Mouse (Mus musculus): ENCODE measurements around the gene Myh13. TPM values are rescaled to one million over a fixed set of nuclear protein-coding genes. Genes with fewer than 3 reads are reported as not detected.

Myh13 gene
- polyA plus RNA-seq, 1 experiment = 0.04 TPM

DNA sequence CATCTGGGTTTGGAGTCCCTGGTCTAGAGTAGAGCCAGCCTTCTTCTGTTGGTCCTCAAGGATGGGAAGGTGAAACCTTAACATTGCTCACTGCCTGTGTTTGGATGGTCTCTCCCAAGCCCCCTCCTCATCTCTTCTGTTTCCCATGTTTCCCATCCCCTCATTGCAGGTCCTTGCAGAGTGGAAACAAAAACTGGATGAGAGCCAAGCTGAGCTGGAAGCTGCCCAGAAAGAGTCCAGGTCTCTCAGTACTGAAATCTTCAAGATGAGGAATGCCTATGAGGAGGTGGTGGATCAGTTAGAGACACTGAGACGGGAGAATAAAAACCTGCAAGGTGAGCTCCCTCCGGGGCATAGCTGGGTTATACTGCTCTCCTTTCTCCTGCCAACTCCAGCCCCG is 40.8 kb downstream of the Myh13 start:
- DNase-seq (ENCODE audit: low read depth) = no peak
- TF ChIP-seq CTCF (IDR thresholded peaks at IDR 0.05; ENCODE audit: borderline replicate concordance, extremely low read depth, insufficient read depth, insufficient read length) (no peak), POLR2A (IDR thresholded peaks at IDR 0.05; ENCODE audit: borderline replicate concordance, extremely low read depth, insufficient read depth, insufficient read length, poor library complexity, severe bottlenecking) (no peak)

DNA sequence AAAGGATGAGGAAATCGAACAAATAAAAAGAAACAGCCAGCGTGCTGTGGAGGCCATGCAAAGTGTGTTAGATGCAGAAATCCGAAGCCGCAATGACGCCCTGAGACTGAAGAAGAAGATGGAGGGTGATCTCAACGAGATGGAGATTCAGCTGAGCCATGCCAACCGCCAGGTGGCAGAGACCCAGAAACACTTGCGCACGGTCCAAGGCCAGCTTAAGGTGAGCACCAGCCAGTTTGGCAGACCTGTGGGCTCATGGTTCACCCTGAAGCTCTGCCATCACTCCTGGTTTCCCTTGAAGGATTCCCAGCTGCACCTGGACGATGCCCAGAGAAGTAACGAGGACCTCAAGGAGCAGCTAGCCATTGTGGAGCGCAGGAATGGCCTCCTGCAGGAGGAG is 43.1 kb downstream of the Myh13 start:
- TF ChIP-seq POLR2A (IDR thresholded peaks at IDR 0.05; ENCODE audit: borderline replicate concordance, extremely low read depth, insufficient read depth, insufficient read length, poor library complexity, severe bottlenecking) (no peak), CTCF (IDR thresholded peaks at IDR 0.05; ENCODE audit: borderline replicate concordance, extremely low read depth, insufficient read depth, insufficient read length) (no peak)

DNA sequence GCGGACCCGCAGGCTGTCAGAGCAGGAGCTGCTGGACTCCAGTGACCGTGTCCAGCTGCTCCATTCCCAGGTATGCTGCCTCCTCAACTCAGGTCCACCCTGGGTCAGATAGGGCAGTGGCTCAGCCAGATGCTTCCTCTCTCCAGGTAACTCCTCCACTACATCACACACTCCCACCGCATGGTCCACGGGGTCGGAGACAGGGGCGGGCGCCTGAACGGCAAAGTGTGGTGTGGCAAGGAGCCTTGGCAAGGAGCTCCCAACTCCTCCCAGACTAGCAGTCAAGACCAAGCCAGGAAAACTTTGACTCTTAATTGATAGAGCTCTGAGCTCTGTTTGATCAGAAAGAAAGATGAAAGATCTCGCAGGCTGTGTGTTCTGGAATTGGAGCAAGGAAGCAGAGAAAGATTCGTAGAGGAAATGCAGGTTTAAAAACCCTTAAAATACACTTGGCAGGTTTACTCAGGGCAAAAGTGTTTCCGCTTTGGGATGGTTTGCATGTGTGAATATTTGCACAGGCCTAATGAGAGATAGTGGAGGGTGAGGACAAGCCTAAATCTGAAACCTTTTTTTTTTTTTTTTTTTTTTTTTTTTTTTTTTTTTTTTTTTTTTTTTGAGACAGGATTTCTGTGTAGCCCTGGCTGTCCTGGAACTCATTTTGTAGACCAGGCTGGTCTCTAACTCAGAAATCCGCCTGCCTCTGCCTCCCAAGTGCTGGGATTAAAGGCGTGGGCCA is 43.7 kb downstream of the Myh13 start:
- TF ChIP-seq POLR2A (IDR thresholded peaks at IDR 0.05; ENCODE audit: borderline replicate concordance, extremely low read depth, insufficient read depth, insufficient read length, poor library complexity, severe bottlenecking) (no peak), CTCF (IDR thresholded peaks at IDR 0.05; ENCODE audit: borderline replicate concordance, extremely low read depth, insufficient read depth, insufficient read length) (no peak)

More for the DNA sequence above, 43.1 kb downstream of the Myh13 start:
- no peak for DNase-seq (ENCODE audit: low read depth)

DNA sequence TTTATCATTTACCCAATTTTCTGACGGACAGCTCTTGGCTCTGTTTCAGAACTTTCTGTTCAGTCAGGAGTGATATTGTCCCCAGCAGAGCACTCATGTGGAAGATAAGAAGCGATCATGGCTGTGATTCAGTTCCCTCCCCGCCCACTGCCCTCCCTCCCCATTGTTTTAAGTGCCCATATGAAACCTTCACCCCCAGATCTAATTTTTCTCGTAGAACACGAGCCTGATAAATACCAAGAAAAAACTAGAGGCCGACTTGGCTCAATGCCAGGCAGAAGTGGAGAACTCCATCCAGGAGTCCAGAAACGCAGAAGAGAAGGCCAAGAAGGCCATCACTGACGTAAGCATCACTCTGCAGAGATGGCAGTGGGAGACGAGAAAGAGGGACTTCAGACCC is 45.5 kb downstream of the Myh13 start:
- TF ChIP-seq POLR2A (IDR thresholded peaks at IDR 0.05; ENCODE audit: borderline replicate concordance, extremely low read depth, insufficient read depth, insufficient read length, poor library complexity, severe bottlenecking) (no peak), CTCF (IDR thresholded peaks at IDR 0.05; ENCODE audit: borderline replicate concordance, extremely low read depth, insufficient read depth, insufficient read length) (no peak)
- no peak for DNase-seq (ENCODE audit: low read depth)

More for the DNA sequence above, 43.7 kb downstream of the Myh13 start:
- no peak for DNase-seq (ENCODE audit: low read depth)

DNA sequence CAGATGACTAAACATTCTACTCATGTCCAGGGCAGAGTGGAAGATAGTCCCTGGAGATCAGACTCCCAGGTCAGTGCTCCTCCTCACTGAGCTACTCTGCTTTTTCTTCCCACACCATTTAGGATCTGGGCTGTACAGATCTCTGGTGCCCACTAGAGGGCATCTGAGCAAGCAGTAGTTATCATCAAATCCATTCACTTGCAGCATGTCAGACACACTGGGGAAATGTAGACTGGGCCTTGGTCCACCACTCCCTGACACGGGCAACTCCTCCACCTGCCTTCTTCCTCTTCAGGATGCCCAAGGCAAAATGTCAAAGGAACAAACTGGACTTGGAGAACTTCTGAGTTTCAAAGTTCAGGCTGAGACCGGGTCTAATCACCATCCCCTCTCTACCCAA is 51.9 kb downstream of the Myh13 start:
- TF ChIP-seq CTCF (IDR thresholded peaks at IDR 0.05; ENCODE audit: borderline replicate concordance, extremely low read depth, insufficient read depth, insufficient read length) (peak; percentile 77; the same call in 1 of the 2 replicates), POLR2A (IDR thresholded peaks at IDR 0.05; ENCODE audit: borderline replicate concordance, extremely low read depth, insufficient read depth, insufficient read length, poor library complexity, severe bottlenecking) (no peak)
- DNase-seq (ENCODE audit: low read depth) = peak; percentile 61

DNA sequence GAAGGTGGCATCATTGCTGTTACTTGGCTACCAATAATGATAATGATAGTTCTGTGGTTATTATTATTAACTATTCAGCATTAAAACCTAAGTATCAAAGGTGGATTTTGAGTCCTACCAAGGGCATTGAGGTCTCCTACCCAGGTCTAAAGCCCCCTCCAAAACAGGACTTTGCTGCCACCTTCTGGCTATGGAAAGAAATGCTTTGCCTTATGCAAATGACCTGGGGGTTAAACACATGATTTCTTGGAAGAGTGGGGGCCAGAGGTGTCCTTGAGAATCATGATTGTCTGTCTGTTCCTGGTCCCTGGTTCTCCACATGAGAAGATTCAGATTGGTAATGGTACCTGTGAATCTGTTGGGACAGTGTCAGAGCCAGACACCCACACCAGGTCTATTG is 54.9 kb downstream of the Myh13 start:
- no peak for DNase-seq (ENCODE audit: low read depth)
- TF ChIP-seq CTCF (IDR thresholded peaks at IDR 0.05; ENCODE audit: borderline replicate concordance, extremely low read depth, insufficient read depth, insufficient read length) = peak; percentile 56; the same call in 1 of the 2 replicates
- no peak for TF ChIP-seq POLR2A (IDR thresholded peaks at IDR 0.05; ENCODE audit: borderline replicate concordance, extremely low read depth, insufficient read depth, insufficient read length, poor library complexity, severe bottlenecking)

DNA sequence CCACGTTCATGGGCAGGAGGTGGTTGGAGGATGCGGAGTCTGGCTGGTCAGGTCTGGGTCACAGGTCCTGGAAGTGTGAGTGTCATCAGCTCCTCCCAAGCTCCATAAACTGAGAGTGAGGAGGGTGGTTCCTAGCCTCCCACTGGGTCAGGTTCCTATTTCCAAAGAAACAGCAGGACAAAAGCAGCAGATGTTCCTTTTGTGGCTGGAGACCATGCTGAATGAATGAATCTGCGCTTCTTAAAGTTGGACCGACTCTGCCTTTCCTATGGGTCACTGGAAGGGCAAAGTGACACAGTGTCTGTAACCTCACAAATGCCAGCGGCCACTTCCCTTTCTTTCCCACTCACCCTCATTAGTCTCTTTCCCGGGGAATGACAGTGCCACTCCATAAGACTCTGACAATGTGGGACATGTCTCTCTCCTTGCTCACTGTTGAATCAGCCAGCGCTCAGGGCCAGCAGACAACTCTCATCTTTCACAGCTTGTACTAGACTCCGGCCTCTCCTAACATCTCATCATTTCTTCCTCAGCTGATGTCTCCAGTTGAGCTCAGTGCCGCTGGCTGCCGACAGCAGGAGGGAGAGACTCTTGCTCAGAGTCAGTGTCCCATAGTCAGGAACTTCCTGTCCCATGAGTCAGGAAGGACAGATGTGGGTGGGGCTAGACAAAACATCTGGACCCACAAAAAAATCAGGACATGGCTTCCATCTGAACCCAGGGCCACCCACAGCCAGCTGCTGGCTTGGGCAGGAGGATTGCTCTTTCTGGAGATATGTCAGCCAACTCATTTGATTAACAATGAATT is 58.4 kb downstream of the Myh13 start:
- TF ChIP-seq CTCF (IDR thresholded peaks at IDR 0.05; ENCODE audit: borderline replicate concordance, extremely low read depth, insufficient read depth, insufficient read length) = no peak
- DNase-seq (ENCODE audit: low read depth) = no peak

DNA sequence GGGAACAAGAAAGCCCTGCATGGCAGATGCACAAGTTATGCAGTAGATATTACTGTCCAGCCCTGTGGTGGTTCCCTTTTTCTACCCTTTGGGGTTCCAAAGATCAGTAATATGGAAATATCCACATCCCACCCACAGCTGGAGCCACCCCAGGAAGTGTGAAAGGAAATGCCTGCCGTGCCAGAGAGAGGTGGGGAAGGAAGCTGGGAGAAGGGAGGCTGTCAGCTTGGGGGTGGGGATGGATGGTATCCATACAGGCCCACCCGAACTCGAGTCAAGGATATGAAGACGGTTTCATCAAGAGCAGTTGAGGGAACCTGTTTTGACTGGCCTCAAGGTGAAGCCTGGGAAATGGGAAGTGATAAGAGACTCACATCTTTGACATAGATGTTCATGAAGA is 60.4 kb downstream of the Myh13 start:
- TF ChIP-seq POLR2A (IDR thresholded peaks at IDR 0.05; ENCODE audit: borderline replicate concordance, extremely low read depth, insufficient read depth, insufficient read length, poor library complexity, severe bottlenecking) = no peak
- TF ChIP-seq CTCF (IDR thresholded peaks at IDR 0.05; ENCODE audit: borderline replicate concordance, extremely low read depth, insufficient read depth, insufficient read length) = no peak
- no peak for DNase-seq (ENCODE audit: low read depth)

GRCm38 (mm10) chr11:67384653-67385052 is 63.2 kb downstream of the Myh13 start:
- DNase-seq (ENCODE audit: low read depth) = no peak
- TF ChIP-seq POLR2A (IDR thresholded peaks at IDR 0.05; ENCODE audit: borderline replicate concordance, extremely low read depth, insufficient read depth, insufficient read length, poor library complexity, severe bottlenecking) (no peak), CTCF (IDR thresholded peaks at IDR 0.05; ENCODE audit: borderline replicate concordance, extremely low read depth, insufficient read depth, insufficient read length) (no peak)

DNA sequence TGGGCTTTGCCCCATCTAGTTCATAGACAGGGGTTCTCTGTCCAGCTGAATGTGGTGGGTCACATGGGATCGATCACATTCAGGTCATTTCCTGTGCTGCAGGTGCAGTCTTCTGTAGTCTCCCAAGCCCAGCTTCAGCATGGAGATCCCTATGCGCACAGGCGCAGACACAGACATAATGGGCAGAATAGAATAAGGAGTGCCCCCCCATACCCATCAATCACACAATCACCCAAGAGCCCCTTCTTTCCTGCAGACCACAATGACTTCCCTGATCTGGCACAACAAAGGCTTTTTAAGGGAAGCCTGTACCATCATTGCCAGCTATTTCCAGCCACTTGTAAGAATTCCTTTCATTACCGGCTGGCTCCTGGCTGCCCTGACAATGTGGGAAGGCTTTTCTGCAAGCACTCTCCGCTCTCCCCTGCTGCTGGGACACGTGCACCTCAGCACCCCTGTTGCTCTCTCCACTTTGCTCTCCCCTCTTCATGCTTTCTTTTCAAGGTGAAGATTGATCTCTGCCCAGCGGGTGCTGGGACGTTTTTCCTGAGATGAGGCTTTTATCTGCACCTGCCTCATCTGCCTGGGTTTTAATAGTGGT is 65.5 kb downstream of the Myh13 start:
- DNase-seq (ENCODE audit: low read depth) = peak; percentile 82

GRCm38 (mm10) chr11:67390679-67391384 is 69.4 kb downstream of the Myh13 start:
- TF ChIP-seq CTCF (IDR thresholded peaks at IDR 0.05; ENCODE audit: borderline replicate concordance, extremely low read depth, insufficient read depth, insufficient read length) = no peak
- TF ChIP-seq POLR2A (IDR thresholded peaks at IDR 0.05; ENCODE audit: borderline replicate concordance, extremely low read depth, insufficient read depth, insufficient read length, poor library complexity, severe bottlenecking) = no peak
- DNase-seq (ENCODE audit: low read depth) = no peak

More for the DNA sequence above, 65.5 kb downstream of the Myh13 start:
- TF ChIP-seq POLR2A (IDR thresholded peaks at IDR 0.05; ENCODE audit: borderline replicate concordance, extremely low read depth, insufficient read depth, insufficient read length, poor library complexity, severe bottlenecking) = no peak
- TF ChIP-seq CTCF (IDR thresholded peaks at IDR 0.05; ENCODE audit: borderline replicate concordance, extremely low read depth, insufficient read depth, insufficient read length) = no peak
